Mouse (Mus musculus) E14TG2a.4 (cell line): ENCODE data around the gene AC124108.1.

Experiments used
- CTCF ChIP-seq: conservative IDR thresholded peaks from 2 replicates; pipeline ENCODE4 v1.5.1; 2014; ENCODE audit warnings: low read length
- NANOG ChIP-seq: IDR thresholded peaks from 2 replicates; pipeline ENCODE4 v1.6.1; 2014; ENCODE audit warnings: borderline replicate concordance, low read length, mixed read lengths
- POU5F1 ChIP-seq: IDR thresholded peaks from 2 replicates; pipeline ENCODE4 v1.6.1; 2014; ENCODE audit warnings: low read length, borderline replicate concordance

- no peak for TF ChIP-seq CTCF
- no peak for TF ChIP-seq POU5F1
- no peak for TF ChIP-seq NANOG
Observed at GRCm38 (mm10) chr1:132191093-132191785, at the start of gene AC124108.1, which contains the start of gene Lemd1.
